Mouse (Mus musculus): ENCODE results near the gene Prpf6.

Gene Prpf6

DNA sequence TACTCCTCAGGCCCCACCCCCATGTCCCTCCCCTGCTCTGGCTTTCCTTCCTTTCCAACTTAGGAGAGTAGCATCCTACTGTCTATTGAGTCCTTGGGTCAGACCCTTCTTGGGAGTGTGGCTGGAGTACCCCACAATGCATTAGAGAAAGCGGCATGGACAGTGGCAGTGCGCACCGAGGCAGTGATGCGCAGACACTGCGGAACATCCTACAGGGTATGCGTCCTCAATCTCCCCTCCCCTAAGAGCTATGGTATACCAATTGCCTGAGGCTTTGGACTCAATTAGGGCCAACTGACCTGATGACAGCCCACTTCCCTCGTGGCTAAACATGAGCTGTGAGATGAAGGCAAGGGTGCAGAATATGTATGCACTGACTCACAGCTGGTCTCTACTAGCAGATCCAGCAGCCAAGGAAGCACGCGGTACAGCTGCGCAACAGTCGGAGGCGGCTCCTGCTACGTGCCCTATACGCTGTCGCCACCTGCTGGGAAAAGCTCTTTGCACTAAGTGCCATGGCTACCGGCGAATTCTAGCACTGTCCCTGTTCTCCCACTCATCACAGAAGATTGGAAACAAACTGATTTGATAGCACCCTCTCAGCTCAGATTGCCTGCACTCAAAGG is 67.4 kb downstream of the Prpf6 start:
- peak; percentile 75 for DNase-seq (ENCODE audit: low spot score)

GRCm38 (mm10) chr2:181659609-181660055 is 68.0 kb downstream of the Prpf6 start:
- DNase-seq (ENCODE audit: low spot score): peak; percentile 89

- no peak for DNase-seq (ENCODE audit: low spot score)
Measured at GRCm38 (mm10) chr2:181662620-181663297, 71.1 kb downstream of the Prpf6 start.

- no peak for DNase-seq (ENCODE audit: low spot score)
Measured at GRCm38 (mm10) chr2:181663298-181663630, 71.6 kb downstream of the Prpf6 start.

- peak; percentile 33 for DNase-seq (ENCODE audit: low spot score)
Measured at GRCm38 (mm10) chr2:181670285-181670912, 78.7 kb downstream of the Prpf6 start.

DNA sequence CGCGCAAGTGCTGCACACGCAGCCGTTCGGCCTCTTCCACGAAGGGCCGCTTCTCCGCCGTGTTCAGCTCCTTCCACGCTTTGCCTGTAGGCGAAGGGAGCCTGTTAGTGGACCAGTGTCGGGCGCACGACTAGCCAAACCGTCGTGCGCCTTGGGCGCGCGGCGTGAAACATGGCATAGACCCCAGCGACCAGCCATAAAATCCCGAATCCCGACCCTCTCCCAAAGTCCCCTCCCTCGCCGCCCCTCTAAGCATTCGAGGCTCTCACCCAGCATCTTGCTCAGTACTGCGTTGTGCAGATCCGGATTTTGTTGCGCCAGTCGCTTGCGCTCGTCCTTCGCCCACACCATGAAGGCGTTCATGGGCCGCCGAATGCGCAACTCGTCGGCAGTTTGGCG is 79.2 kb downstream of the Prpf6 start:
- DNase-seq (ENCODE audit: low spot score): no peak

- peak; percentile 60 for DNase-seq (ENCODE audit: low spot score)
Measured at GRCm38 (mm10) chr2:181671326-181671725, 79.7 kb downstream of the Prpf6 start, which contains the start of gene Sox18. Sox18 (minus strand) TSS chr2:181671640.

DNA sequence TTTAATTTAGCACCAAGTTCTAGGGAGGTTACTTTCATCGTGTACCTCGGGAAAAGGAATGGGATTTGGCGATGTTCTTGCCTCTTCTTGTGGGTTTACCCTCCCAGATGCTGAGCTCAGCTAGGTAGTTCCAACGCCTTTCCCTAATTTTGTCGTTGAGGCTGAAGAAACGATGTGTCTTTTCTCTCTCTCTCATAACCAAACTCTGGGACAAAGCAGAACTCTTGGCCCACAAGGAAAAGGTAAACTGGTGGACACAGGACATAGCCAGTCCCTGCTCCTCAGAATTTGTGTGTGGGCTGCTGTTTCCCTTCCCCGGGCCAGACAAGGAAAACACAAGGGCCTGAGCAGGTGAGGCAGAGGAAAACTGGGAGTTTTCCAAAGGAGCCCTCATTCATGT is 80.3 kb downstream of the Prpf6 start:
- no peak for DNase-seq (ENCODE audit: low spot score)

DNA sequence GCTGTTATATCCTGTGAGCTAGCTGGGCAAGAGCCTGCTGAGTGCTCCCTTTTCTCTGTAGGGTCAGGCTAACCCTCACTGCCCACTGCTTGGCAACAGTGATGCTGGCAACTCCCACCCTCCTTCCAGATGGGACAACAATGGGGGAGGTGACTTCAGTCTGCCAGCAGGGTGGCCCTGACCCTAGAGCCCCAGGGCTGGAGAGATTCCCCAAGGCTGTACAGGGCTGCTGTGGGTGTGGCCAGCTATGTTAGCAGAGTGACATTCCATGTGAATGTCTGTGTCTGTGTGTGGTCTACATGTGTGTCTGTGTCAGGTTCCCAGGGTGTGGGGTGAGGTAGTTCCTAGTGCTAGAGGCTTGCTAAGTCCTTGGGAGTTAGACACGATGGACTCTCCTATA is 81.8 kb downstream of the Prpf6 start:
- DNase-seq (ENCODE audit: low spot score): peak; percentile 39

GRCm38 (mm10) chr2:181674934-181675333 is 83.3 kb downstream of the Prpf6 start:
- DNase-seq (ENCODE audit: low spot score): no peak

DNA sequence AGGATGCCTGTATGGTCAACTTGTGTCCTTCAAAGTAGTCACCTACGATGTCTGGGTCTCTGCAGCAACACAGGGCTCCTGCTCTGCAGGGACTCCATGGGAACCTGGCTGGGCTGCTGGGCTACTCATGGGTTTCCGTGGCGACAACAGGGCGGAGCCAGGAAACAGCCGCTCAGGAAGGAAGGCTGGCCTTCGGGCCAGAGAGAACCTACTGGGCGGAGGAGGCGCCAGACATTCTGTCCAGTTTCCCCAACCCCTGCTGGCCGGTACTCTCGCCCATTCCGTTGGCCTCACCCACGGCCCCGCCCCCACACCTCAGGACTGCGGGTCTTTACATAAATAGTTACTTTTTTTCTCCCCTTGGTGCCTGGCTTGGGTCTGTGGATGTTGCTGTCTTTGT is 83.8 kb downstream of the Prpf6 start:
- DNase-seq (ENCODE audit: low spot score): peak; percentile 85

GRCm38 (mm10) chr2:181676424-181676823 is 84.8 kb downstream of the Prpf6 start:
- peak; percentile 62 for DNase-seq (ENCODE audit: low spot score)

DNA sequence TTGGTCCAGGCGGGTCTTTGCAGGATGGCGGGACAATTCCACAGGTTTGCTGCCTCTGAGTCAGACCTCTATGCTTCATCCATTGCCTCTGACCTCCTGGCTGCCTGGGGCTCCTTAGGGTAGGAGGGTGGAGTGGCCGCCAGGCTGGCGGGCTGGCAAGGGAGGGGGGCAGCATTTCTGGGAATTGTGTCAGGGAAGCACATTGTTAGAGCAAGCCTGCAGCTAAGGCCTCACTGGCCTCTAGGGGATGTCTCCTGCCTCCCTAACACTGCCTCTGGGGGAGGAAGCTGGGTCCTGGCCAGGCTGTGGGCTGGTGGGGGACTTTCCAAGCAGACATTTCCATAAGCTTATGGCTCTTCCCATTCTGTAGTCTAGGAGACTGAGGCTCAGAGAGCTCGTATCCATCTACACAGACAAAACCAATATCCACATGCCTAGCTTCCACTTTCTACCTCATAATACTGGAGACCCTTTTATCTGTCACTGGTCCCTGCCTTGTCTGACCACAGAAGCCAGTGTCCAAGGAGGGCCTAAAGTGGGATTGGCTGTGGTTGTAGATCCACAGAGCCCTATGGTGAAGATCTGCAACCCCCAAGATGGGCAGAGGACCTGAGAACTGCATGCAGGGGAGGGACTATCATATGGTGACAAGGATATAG is 85.6 kb downstream of the Prpf6 start:
- DNase-seq (ENCODE audit: low spot score): no peak

- no peak for DNase-seq (ENCODE audit: low spot score)
Measured at GRCm38 (mm10) chr2:181677755-181678098, 86.1 kb downstream of the Prpf6 start.

DNA sequence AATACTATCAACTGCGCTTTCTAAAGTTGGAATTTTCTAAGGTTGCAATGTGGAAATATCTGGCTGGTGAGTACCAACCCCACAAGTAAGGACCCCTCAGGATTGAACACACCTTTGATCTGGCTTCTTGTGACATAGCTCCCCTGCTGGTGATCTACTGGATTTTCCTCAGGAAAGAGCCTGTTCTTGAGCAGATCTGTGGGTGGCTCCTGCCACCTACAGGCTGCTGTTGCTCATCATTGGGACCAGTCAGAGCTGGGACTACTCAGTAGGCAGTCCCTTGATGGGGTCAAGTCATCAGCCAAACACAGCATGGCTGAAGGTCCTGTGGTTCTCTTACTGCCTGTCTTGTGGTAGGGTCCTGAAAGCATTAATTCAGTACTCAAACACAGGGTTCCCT is 87.1 kb downstream of the Prpf6 start:
- peak; percentile 88 for DNase-seq (ENCODE audit: low spot score)

GRCm38 (mm10) chr2:181679951-181680715 is 88.5 kb downstream of the Prpf6 start, which contains the start of gene Tcea2:
Tcea2 (plus strand) TSS chr2:181680310.
- DNase-seq (ENCODE audit: low spot score): peak; percentile 73

DNA sequence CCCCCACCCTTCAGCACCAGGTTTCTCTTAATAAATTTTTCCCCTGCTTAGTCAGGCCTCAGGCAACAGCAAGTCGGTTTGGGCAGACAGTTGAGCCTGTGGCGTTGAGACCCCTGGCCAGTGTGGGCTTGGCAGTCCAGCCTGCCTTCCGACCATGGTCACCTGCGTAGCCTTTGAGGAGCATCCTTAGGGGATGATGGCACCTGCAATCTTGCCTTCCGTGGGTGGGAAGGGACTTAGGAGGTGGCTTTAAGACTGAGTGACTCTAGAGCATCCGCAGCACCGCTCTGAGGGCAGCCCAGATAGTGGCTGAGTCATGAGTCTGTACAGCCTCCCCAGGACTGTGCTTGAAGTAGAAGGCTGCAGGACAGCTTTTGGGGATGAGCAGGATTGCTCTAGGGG is 89.0 kb downstream of the Prpf6 start:
- DNase-seq (ENCODE audit: low spot score): peak; percentile 36

DNA sequence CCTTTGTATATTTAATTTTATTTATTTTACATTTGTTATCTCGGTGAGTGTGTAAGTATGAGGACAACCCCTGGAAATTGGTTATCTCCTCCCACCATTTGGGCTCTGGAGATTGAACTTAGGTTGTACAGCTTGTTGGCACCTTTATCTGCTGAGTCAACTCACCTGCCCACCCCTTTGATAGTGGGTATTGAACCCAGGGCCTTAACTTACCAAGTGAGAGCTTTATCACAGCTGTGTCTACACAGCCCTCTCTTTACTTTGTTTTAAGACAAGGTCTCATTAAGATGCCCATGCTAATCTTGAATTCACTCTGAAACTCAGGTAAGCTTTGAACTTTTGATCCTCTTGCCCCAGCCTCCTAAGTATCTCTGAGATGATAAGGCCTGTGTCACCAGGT is 90.3 kb downstream of the Prpf6 start:
- no peak for DNase-seq (ENCODE audit: low spot score)

GRCm38 (mm10) chr2:181683381-181683780 is 91.7 kb downstream of the Prpf6 start:
- no peak for DNase-seq (ENCODE audit: low spot score)

DNA sequence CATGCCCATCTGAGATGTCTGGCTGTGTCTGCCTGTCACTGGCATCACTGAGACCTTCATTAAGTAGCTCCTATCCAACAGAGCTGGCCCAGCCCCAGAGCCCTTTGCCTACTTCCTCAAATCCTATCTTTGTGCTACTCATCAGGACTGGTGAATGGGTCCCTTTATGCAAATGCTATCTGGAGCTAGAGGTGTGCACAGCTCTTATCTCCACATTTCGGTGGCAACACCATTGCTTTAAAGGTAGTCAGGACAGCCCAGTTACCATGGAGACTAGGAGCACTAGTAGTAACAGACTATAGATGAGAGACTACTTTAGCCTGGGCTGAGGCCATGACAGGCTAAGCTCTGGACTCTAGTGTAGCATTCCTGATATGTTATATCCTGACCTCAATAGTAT is 93.0 kb downstream of the Prpf6 start:
- no peak for DNase-seq (ENCODE audit: low spot score)

DNA sequence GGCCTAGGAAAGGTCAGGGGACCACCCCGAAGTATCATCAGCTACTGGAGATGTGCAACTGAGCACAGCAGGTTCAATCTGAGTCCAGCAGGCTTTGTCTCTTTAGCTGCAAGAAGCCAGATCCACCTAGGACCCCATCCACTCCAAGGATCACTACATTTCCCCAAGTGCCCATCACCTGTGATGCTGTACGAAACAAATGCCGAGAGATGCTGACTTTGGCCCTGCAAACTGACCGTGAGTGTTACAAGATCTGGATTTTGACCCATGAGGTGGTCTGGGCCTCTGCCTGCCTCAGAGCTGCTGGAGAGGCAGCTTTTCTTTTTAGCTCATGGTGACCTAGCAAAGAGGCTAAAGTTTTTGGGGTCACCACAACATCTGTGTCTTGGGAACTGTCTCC is 94.0 kb downstream of the Prpf6 start:
- no peak for DNase-seq (ENCODE audit: low spot score)

- DNase-seq (ENCODE audit: low spot score): no peak
Measured at GRCm38 (mm10) chr2:181687586-181687985, 95.9 kb downstream of the Prpf6 start.
